Mouse (Mus musculus) urinary bladder, postnatal 36 days (tissue): ENCODE measurements around the gene Olfr642.

ENCODE experiments used
- DNase-seq, 2 experiments: peaks; one replicate each; pipeline ENCODE4 v3.0.0; 2022; ENCODE audit warnings: low spot score in 2 of 2, mixed read lengths in 1 of 2

Olfr642 gene

DNA sequence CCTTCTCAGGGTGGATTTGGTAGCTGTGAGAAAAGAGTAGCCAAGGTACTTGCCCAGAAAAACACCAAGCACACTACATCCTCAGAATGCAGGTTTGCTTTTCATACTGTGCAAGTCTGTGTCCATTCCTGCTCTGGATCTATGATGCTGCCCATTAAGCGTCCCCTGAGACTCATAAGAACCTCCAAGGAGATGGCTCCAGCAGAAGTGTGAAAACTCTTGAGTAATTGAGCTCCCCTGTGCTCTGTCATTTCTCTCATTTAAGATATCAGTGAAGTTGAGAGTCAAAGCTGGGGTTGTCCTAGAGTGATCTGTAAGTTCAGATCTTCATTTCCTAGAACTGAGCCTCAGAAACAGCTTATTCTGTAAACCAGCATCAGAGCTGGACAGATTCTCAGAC, at the start of gene Olfr642:
Gene Olfr642, minus strand, starts transcription at position 101 of the 400 bp plus-strand sequence.
- DNase-seq, result no peak

GRCm38 (mm10) chr7:104085365-104085764, 32.9 kb upstream of the Olfr642 start, which contains the start of gene Olfr645:
TSS of gene Olfr645 (minus strand) at chr7:104085465.
- no peak for DNase-seq

- DNase-seq, result no peak
Measured at GRCm38 (mm10) chr7:104071769-104072168, 19.3 kb upstream of the Olfr642 start, which contains the start of gene Olfr644. TSS of gene Olfr644 (minus strand) at chr7:104071869.

- DNase-seq, result no peak
Measured at GRCm38 (mm10) chr7:104061345-104061744, 8.9 kb upstream of the Olfr642 start, which contains the start of gene 4930516K23Rik. TSS of gene 4930516K23Rik (minus strand) at chr7:104061445.

- DNase-seq, result no peak
Measured at GRCm38 (mm10) chr7:104059215-104059614, 6.7 kb upstream of the Olfr642 start.

- DNase-seq, result no peak
Measured at GRCm38 (mm10) chr7:104050745-104051144, 1.7 kb downstream of the Olfr642 start.

- no peak for DNase-seq
Measured at GRCm38 (mm10) chr7:104035145-104035544, 17.3 kb downstream of the Olfr642 start, which contains the start of gene Olfr641. TSS of gene Olfr641 (plus strand) at chr7:104035445.

DNA sequence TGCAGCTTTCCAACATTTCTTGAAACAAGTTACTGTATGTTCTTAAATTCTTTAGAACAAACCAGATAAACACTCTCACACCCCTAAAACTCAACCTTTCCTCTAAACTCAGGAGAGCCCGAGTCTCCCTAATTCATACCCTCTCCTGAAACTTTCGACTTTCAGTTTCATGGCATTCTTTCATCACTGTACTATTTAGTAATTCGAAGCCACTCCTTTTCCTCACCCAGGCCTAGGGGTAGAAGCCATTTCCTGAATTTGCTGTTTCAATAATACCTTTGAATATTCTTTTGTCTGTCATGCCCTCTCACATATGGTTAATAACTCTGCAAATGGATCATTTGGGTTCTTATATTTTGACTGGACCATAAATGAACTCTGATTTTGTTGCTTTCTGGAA, 25.5 kb downstream of the Olfr642 start:
- no peak for DNase-seq

DNA sequence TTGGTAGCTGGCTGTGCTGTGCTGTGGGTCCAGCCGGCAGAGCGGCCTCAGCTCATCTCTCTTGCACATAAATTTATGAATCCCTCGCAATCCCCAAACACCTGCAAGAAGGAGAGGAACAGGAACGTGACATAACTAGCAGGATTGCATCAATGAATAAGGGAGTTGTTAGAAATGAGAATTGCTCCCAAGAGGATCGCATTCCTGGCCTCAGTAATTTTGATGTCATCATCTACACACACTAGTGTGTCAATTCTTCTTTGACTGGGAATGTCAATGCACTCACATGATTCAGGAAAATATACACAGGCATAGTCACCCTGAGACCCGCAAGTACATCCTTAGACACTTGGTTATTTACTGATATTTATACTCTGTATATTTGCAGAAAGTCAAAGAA, 27.0 kb downstream of the Olfr642 start, which contains the start of gene Olfr640:
Gene Olfr640, minus strand, starts transcription at position 101 of the 400 bp plus-strand sequence.
- no peak for DNase-seq

- no peak for DNase-seq
Measured at GRCm38 (mm10) chr7:104021651-104022050, 30.8 kb downstream of the Olfr642 start.

GRCm38 (mm10) chr7:104018953-104019352, 33.5 kb downstream of the Olfr642 start:
- no peak for DNase-seq

GRCm38 (mm10) chr7:104017203-104017602, 35.3 kb downstream of the Olfr642 start, which contains the start of gene Olfr639:
TSS of gene Olfr639 (minus strand) at chr7:104017303.
- DNase-seq, result no peak

DNA sequence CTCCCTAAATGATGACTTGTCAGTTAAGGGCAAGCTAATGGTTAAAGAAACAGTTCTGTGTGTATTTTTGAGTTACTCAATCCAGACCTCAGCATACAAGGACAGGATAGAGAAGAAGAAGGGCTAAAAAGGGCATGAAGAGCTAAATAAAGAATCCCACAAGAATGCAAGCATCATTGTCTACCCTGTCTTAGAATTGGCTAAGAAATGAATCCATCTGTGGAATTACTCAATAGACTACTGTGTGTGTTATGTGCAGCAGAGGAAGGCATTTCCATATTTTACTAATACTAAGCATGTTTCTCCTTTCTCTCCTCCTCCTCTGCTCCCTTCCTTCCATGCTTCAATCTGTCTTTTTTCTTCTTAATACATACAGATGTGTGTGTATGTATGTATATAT, 53.3 kb downstream of the Olfr642 start:
- no peak for DNase-seq

GRCm38 (mm10) chr7:103998446-103998845, 54.0 kb downstream of the Olfr642 start, which contains the start of gene Olfr638:
TSS of gene Olfr638 (plus strand) at chr7:103998746.
- DNase-seq, result no peak
